Mouse (Mus musculus): ENCODE data around the gene Bag3.

DNA sequence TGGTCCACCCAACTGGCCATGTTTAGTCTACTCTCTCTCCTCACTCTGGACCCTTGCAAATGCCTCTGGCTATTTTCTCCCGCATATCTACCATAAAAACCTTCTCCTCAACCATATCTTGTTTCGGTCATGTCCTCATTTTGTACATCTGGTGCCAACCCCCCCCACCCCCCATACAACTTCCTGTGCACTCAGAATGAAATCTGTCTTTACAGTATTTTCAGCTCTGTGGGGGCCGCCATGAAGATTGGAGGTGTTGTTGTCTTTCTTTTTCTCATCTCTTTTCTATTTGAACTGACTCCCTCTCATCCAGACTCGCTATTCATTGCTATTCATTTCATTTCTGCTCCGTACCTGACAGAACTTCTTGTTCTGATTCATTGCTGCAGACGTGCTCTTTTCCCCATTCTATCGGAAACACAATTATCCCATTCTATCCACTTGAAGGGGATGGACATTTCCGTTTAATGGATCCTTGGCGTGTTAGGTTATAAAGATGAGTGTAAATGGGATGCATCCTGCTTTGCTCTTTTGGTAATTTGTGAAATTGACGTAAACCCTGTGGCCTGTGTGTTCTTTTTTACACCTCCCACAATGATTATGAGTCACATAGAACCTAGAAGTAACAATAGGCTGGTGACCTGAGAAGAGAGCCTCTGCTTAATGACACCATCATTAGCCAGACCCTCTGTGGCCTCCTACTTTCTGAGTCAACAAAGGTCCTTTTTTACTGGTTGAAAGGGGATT is 55.0 kb downstream of the Bag3 start:
- TF ChIP-seq CTCF (IDR thresholded peaks at IDR 0.05; ENCODE audit: extremely low read depth, insufficient read depth, low read length): no peak
- no peak for TF ChIP-seq POLR2A (IDR thresholded peaks at IDR 0.05; ENCODE audit: extremely low read depth, insufficient read depth, low read length)
